Mouse (Mus musculus) heart, adult 9 months (tissue): ENCODE data around the gene Lcn6.
A peak's percentile ranks its signal among the peaks of the same experiment; 100 is the strongest.
"Not testable (repeated sequence)": the region's sequence is repeated elsewhere in the genome, so short reads cannot be mapped to it uniquely, and the experiment has no call there.

Experiments used
- DNase-seq, 2 experiments: peaks; one replicate each; pipeline ENCODE4 v3.0.0; 2022; ENCODE audit warnings: low spot score in 2 of 2

Lcn6 gene

GRCm38 (mm10) chr2:25676486-25676885 lies at the start of gene Lcn6:
Lcn6 (plus strand) TSS chr2:25676786.
- no peak for DNase-seq

GRCm38 (mm10) chr2:25627811-25628210 lies 48.8 kb upstream of the Lcn6 start, which contains the start of gene Fcna:
Fcna (minus strand) TSS chr2:25628030.
- DNase-seq, result no peak

GRCm38 (mm10) chr2:25628738-25629137 lies 47.8 kb upstream of the Lcn6 start:
- peak; percentile 26 to 35 for DNase-seq

- no peak for DNase-seq
Observed at GRCm38 (mm10) chr2:25633616-25634015, 43.0 kb upstream of the Lcn6 start.

GRCm38 (mm10) chr2:25634046-25634445 lies 42.5 kb upstream of the Lcn6 start:
- DNase-seq, result no peak

GRCm38 (mm10) chr2:25639890-25640289 lies 36.7 kb upstream of the Lcn6 start:
- DNase-seq, result no peak

- no peak for DNase-seq
Observed at GRCm38 (mm10) chr2:25652902-25653301, 23.7 kb upstream of the Lcn6 start, which contains the start of gene Lcn8. Lcn8 (plus strand) TSS chr2:25653120.

GRCm38 (mm10) chr2:25654502-25654901 lies 22.1 kb upstream of the Lcn6 start:
- no peak for DNase-seq

GRCm38 (mm10) chr2:25656691-25657090 lies 19.9 kb upstream of the Lcn6 start:
- DNase-seq, result peak in 1 of 2 experiments; percentile 47

- DNase-seq, result peak in 1 of 2 experiments; percentile 15
Observed at GRCm38 (mm10) chr2:25657246-25657645, 19.3 kb upstream of the Lcn6 start.

GRCm38 (mm10) chr2:25657652-25658051 lies 18.9 kb upstream of the Lcn6 start, which contains the start of gene Lcn5:
Lcn5 (plus strand) TSS chr2:25657952.
- DNase-seq, result no peak

GRCm38 (mm10) chr2:25660279-25660678 lies 16.3 kb upstream of the Lcn6 start:
- DNase-seq, result peak; percentile 22 to 30

- no peak for DNase-seq
Observed at GRCm38 (mm10) chr2:25661245-25661970, 15.2 kb upstream of the Lcn6 start.

GRCm38 (mm10) chr2:25663511-25663910 lies 13.1 kb upstream of the Lcn6 start:
- peak in 1 of 2 experiments; percentile 22 for DNase-seq

GRCm38 (mm10) chr2:25664125-25664524 lies 12.5 kb upstream of the Lcn6 start:
- no peak for DNase-seq

- no peak for DNase-seq
Observed at GRCm38 (mm10) chr2:25666516-25666915, 10.1 kb upstream of the Lcn6 start.

GRCm38 (mm10) chr2:25679559-25679958 lies 3.0 kb downstream of the Lcn6 start:
- DNase-seq, result no peak

- no peak for DNase-seq
Observed at GRCm38 (mm10) chr2:25682426-25682825, 5.8 kb downstream of the Lcn6 start, which contains the start of gene Lcn10. Lcn10 (plus strand) TSS chr2:25682726.

- no peak for DNase-seq
Observed at GRCm38 (mm10) chr2:25686941-25687340, 10.4 kb downstream of the Lcn6 start.

GRCm38 (mm10) chr2:25694605-25695004 lies 18.0 kb downstream of the Lcn6 start:
- peak; percentile 11 to 47 for DNase-seq

- no peak for DNase-seq
Observed at GRCm38 (mm10) chr2:25696951-25697350, 20.4 kb downstream of the Lcn6 start.

GRCm38 (mm10) chr2:25698696-25699095 lies 22.1 kb downstream of the Lcn6 start:
- DNase-seq, result no peak

GRCm38 (mm10) chr2:25699743-25700142 lies 23.2 kb downstream of the Lcn6 start, which contains the start of gene Obp2a:
Obp2a (plus strand) TSS chr2:25700043.
- not testable (repeated sequence) for DNase-seq
